Mouse (Mus musculus): Measurements from ENCODE around the gene Rassf5.

- TF ChIP-seq CTCF (IDR thresholded peaks at IDR 0.05; ENCODE audit: low read depth), result no peak
- TF ChIP-seq EP300 (IDR thresholded peaks at IDR 0.05; ENCODE audit: low read depth), result no peak
Observed at GRCm38 (mm10) chr1:131286803-131287202, 41.7 kb upstream of the Rassf5 start.
